Mouse (Mus musculus): Measurements from ENCODE around the gene Capn5.

- TF ChIP-seq POLR2A (IDR thresholded peaks at IDR 0.05; ENCODE audit: borderline replicate concordance, low read depth, low read length), result no peak
- no peak for TF ChIP-seq CTCF (IDR thresholded peaks at IDR 0.05; ENCODE audit: low read depth, low read length)
Measured at GRCm38 (mm10) chr7:98148721-98149407, 29.2 kb downstream of the Capn5 start.
